Mouse (Mus musculus): ENCODE results near the gene Gm20708.

Gm20708 gene

DNA sequence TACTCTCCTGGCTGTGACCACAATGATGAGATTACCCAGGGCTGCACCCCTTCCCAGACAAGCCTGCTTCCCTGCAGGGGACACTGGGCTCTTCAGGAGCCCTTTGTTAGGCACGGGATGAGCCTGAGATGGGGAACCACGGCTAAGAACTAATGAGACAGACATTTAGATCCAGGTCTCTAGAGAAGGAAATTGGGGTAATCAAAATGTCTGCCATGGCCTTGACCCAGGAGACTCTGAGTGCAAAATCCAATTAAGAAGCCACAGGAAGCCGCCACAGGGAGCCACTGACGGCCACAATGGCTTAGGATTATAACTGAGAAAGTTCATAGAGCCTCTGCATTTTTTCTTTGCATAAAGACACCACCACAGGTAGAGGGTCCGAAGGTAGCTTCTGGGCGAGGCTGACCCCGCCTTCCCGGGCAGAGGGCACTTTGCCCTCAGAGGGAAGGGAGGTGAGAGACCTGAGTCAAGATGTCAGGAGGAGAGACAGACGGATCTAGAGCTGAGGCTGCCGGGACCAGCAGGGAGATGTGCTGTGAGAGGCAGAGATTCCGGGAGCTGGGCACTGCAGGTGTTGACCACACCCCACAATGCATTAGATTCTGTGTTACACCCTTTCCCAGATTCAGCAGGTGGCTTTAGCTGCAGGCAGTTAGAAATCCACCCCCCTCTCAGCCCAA lies 53.8 kb downstream of the Gm20708 start:
- DNase-seq (ENCODE audit: low read depth, low spot score): no peak

DNA sequence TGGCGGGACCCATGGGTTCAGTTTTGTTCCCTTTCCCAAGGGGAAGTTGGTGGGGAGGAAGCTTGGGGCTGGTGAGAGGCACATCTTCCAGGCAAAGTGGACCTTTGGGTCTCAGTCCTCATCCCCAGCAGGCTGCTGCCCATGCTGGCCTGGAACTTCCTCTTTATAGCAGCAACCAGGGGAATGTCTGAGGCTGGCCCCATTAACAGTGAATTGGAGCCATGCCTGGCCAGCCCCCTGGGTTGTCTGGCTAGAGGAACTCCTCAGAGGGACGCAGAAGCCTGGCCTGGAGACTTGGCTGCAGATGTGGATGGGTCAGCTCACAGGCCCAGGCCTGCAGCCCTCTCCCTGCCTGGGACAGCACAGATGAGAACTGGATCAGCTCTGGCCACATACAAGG lies 55.3 kb downstream of the Gm20708 start:
- no peak for DNase-seq (ENCODE audit: low read depth, low spot score)

DNA sequence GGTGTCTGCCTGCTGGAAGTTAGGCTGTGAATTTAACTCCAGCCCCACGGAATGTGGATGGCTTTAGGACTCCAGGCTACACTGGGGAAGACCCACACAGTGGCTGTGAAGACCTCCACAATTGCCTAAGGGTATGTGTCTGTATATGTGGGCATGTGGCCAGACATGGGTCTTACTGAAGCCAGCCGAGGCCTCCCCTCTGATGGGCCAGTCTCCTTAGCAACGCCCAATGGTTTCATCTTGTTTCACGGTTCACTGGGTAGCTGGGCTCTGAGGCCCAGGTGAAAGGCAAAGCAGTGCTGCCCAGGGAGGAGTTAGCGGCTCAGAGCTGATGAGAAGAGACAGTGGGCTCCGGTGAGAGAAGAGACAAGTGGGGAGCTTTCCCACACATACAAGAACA lies 56.5 kb downstream of the Gm20708 start:
- DNase-seq (ENCODE audit: low read depth, low spot score): no peak

DNA sequence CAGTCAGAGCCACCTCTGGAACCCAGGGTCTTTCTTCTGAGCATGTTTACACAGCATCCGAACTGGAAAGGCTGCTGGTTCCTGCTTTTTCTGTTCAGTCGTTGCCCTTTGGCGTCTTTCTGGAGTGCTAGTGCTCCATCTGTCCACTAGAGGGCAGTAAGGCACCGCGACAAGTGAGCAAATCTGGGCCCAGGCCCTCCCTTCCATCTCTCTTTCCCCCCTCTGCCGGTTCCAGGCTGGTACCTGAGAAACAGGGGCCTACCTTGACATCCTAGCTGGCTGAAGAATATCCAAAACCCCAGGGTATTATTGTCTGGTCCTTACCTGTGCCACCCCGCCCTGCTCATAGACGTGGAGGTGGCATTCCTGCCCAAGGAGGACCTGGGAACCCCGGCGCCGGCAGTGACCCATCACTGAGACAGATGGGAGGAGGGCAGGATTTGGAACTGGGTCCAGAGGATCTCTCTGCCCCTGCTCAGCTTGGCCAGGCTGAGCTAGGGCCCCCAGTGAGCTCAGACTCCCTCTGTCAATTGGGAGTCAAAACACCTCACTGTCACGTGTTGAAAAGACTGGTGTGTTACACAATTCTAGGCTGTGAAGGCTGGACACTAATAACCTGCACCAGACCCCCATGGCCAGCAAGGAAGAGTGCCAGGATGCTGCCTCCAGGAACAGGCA lies 61.4 kb downstream of the Gm20708 start:
- DNase-seq (ENCODE audit: low read depth, low spot score): peak; percentile 74

DNA sequence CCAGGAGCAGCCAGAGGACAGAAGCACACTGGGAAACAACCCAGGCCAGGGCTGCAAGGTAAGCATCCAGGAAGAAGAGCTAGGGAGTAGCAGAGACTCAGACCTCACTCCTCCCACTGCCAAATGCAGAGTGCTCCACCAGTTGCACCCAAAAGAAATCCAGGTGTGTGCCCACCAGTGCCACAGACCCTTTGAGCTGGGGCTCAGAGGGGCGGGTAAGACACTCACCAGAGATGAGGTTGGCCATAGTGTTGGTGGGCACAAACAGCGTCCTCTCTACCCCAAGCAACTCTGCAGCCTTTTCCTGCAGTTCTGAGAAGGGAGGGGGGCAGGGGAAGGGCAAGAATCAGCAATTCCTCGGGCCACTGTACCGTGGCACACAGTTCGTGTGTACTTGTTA lies 61.9 kb downstream of the Gm20708 start:
- DNase-seq (ENCODE audit: low read depth, low spot score): no peak

DNA sequence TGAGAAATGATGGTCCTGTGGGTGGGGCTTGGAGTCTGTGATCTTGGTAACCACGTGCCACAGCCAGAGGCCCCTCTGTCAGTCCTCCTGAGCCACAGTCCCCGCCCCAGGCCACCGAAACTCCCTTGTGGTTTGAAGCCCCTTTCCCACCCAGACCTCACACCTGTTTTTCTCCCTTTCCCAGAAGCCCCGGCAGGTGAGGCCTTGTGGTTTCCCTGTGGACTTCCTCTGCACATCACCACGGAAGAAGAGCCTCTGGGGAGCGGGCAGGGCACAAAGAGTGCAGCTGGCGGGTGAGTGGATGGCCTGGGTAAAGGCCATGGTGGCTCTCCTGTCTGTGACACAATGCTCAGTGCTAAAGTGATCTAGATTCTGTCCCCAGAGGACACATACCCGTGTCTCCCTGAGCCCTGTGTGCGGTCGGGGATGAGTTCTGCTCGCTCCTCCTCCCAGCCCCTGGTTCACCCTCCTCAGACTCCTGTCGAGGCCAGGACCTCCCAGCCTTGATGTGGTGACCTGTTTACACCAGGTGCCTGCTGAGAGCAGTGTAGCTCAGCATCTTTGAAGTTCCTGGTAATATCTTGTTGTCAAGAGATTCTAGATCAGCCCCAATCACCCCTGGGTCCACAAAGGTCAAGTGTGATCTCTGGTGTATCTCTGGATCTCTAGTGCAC lies 62.6 kb downstream of the Gm20708 start:
- no peak for DNase-seq (ENCODE audit: low read depth, low spot score)

DNA sequence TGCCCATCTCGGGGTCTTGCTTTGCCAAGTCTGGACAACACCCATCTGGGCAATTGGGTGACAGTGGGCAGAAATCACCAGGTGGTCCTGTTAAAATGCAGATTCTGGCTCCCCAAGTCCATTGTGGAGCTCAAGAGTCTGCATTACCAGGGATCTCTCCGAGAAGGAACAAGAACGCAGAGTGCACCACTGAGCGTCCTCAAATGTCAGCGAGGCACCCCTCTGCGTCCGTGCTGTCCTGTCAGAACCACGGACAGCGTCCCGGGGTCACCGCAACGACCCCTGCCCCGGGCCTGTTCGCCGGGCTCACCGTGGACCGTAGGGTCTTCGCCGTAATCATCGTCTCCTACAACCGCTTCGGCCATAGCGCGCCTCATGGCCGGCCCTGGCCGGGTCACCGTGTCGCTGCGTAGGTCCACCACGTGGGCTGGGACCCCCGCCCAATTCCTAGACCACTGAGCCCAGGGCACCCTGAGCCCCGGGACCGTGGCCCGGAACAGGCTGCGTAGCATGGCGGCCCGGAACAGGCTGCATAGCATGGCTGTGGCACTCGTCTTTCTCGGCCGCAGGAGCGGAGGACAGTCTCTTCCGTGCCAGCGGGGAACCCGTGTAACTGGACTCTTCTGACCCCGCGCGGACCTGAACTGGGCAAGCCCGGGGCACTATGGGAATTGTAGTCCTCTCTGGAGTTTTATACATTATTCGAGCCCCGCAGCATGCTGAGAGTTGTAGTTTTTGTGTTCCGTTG lies 63.6 kb downstream of the Gm20708 start, which contains the start of gene Tha1:
Gene Tha1, minus strand, starts transcription at position 621 of the 748 bp plus-strand sequence.
- DNase-seq (ENCODE audit: low read depth, low spot score): no peak

DNA sequence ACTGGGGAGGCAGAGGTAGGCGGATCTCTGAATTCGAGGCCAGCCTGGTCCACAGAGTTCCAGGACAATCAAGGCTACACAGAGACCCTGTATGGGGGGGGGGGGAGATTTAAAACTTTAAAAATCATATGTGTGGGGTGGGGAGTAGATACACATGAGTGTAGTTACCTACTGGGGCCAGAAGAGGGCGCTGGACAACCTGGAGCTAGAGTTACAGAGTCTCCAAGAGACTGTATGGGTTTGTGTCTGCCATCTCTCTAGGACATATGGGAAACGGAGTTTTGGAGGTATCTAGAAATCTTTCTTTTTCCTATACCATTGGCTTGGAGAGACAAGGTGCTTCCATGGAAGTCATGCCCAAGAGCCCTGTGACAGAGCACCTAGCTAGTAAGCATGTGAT lies 65.0 kb downstream of the Gm20708 start:
- DNase-seq (ENCODE audit: low read depth, low spot score): no peak

DNA sequence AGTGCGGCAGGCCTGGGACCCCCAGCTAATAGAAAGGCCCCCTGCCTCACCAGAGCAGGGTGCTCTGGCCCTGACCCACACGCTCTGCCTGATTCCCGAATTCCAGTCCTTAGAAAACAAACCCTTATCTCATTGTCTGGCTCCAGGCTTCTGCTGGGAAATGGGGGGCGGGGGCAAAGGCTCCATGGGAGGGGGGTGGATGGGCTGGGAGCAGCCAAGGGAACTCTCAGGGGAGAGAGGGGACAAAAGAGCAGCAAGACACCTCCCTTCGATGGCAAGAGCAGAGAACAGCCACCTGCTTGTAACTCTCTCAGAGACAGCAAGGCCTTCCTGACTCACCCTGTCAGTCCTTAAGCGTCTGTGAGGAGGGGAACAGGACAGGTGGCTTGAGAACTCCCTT lies 66.2 kb downstream of the Gm20708 start:
- DNase-seq (ENCODE audit: low read depth, low spot score): no peak

DNA sequence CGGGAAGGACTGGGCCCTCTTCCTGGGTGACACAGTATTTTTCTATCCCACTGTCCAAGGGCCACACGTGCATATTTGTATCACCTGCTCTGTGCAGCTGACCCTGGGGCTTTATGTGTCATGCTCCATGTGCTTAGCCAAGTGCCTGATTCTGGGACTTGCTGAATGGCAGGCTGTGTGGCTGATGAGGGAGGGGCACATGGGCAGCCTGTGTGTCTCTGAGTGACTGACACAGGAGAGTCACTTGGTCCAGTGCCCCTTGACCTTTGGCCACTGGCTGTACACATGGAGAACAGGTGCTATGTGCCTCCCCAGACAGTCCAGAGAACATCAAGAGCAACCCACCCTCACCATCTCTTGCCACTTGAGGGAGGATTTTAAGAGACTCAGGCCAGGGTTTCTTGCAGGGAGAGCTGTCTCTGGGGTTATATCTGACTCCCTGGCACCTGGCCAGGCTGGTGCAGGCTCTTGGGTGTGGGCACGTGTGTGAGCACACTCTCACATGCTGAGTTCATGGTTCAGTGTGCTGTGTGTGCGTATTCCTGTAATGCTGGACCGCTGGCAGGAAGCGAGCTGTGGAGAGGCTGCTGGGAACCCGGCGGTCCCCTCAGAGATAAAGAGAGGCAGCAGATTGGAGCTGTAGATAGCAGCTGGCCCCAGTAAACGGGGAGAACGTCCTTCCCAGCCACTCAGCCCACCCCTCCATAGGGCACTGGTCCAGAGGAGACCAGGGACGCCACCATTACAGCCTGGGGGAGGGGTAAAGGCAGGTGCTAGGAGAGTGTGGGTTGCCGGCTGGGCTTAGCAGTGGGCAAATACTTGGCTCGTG lies 68.7 kb downstream of the Gm20708 start:
- DNase-seq (ENCODE audit: low read depth, low spot score): no peak

DNA sequence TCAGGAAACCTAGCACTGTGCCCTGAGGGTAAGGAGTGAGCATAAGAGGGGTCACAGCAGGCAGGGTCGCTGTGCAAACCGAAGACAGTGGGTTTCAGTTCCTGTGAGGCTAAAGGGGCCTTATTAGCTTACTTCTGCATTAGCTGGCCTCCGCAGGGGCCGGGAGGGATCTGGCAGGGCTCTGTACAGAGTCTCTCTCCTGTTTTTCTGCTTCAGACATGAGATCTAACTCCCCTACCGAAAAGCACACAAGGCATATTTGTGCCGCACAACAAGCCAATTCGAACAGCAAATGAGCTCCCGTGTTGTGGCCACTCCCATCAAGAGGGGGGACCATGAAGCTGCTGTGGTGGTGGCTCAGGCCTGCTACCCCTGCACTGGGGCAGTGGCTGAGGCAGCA lies 69.4 kb downstream of the Gm20708 start:
- DNase-seq (ENCODE audit: low read depth, low spot score): no peak

DNA sequence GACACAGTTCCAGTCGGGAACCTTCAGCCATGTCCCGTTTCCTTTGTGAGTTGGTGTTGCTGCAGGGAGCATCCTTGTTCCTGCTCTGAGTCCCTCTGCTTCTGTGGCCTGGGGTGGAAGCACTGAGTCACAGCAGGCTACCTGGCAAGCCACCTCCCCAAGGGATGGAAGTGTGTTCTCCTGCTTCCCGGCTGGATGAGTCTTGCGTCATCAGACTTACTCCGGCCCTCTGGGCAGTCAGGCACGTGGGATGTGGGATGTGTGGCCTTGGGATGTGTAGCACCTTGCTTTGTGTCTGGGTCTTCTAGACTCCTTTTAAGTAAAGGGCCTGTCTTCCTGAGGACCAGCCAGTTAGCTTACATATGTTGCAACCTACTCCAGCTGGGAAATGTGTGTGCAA lies 70.2 kb downstream of the Gm20708 start:
- DNase-seq (ENCODE audit: low read depth, low spot score): no peak

DNA sequence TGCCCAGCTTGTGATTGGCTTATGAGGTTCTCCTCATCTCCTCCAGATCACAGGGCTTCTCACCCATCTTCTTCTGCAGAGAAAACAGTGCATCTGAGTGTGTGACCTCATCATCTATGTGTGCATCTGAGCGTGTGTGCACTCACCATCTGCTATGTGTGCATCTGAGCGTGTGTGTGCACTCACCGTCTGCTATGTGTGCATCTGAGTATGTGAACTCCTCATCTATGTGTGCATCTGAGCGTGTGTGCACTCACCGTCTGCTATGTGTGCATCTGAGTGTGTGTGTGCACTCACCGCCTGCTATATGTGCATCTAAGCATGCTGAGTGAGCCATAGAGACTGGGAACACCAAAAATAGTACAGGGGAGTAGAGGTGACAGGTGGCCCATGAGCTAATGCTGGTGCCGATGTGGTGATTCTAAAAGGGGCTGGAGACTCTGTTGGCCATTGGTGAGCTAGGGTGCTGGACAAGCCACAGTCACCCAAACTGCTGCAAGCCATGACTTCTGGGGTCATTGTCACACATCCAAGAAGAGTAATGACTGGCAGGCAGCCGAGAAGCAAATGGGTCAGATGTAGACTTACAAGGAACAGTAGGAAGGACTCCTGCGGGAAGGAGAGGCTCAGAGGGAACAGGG lies 71.0 kb downstream of the Gm20708 start:
- no peak for DNase-seq (ENCODE audit: low read depth, low spot score)

DNA sequence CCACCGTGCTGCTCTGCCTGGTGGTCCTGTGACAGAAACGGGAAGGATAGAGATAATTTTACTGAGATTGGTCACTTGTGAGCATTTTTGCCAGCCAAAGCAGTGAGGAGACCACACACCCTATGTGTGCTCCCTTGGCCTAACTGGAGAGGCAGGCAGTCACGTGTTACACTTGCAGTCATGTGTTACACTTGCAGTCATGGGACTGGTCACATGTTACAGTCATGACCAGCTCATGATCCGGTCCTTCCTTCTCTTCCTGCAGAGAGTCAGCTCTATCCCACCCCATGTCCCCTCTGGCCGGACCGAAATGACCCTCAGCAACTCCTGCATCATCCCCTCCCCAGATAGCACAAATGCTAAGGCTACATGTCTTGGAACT lies 71.5 kb downstream of the Gm20708 start:
- DNase-seq (ENCODE audit: low read depth, low spot score): no peak

DNA sequence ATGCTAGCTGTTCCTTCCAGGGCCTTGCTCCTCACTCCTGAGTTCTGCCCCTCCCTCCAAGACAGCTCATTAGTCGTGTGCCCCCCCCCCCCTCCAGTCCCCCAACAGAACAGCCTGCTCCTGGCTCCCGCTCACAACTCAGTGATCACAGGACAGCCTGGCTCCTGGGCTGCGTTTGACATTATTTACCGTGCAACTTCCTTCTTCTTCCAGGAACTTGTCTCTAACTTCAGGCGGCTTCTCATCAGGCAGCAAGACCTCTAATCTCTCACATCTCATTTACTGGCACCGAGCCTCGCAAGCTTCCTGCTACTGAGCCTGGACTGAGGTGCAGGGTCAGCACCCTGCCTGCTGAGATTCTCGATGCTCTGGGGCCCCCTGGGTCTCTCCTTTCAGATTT lies 72.3 kb downstream of the Gm20708 start:
- DNase-seq (ENCODE audit: low read depth, low spot score): no peak

DNA sequence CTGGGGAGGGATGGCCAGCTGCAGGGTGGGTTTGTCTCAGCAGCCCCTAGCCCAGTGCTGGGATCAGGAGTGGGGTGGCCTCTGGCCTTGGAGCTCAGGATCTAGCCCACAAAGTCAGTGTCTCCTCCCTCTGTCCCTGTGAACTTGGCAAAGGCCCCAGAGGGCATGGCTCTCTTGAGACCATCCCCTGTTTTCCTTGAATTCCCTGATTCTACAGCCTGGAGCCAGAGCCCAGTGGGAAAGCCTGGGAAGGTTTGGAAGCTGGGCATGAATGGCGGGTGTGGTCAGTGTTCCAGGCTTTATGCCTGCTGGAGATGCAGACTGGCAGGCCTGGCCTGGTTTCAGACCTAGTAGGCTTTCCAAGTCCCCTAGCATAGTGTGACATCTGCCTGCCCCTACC lies 72.7 kb downstream of the Gm20708 start:
- no peak for DNase-seq (ENCODE audit: low read depth, low spot score)

DNA sequence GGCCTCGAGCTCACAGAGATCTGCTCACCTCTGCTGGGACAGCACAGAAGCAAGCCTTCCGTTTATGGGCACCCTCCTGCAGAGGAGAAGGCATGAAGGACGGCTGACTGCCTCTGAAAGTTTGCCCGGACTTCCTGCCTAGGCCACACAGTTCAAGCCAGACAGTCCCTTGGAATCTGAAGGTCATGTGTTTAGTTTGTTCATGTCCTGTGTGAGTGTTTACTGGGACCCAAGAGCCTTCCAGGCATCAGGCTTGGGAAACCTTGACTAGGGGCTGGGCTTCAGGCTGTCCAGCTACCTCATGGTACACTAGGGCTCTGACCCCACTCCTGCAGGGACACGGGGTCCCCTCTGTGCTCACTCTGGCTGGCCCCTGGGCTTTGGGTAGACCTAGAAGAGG lies 76.5 kb downstream of the Gm20708 start:
- DNase-seq (ENCODE audit: low read depth, low spot score): no peak

DNA sequence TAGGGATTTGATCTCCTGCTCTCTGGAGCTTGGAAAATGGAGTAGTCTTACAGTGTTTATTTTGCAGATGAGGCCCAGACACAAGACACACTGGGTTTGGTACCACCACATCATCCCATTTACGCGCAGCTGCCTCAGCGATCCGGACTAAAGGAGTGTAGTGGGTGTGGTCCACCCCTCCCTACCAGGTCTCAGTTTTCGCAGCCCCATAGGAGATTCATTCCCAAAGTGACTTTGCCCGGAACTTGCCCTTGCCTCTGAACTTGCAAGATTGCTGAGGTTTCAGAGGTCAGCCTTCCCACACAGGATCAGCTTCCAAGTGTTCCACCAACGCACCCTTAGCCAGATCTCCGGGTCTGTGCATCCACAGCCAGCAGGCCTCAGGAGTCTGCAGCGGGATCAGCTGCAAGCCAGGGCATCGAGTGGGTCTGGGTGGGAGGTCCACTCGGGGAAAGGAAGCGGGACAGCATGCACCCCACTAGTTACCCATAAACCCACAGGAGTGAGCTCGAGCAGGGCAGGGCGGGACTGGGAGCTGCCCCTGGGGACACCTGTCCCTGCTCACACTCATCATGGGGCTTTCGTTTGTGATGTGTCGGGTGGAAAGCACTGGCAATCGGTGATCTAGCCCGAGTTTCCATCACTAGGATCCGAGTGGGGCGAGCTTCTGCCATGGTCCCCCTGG lies 78.8 kb downstream of the Gm20708 start:
- peak; percentile 65 for DNase-seq (ENCODE audit: low read depth, low spot score)

DNA sequence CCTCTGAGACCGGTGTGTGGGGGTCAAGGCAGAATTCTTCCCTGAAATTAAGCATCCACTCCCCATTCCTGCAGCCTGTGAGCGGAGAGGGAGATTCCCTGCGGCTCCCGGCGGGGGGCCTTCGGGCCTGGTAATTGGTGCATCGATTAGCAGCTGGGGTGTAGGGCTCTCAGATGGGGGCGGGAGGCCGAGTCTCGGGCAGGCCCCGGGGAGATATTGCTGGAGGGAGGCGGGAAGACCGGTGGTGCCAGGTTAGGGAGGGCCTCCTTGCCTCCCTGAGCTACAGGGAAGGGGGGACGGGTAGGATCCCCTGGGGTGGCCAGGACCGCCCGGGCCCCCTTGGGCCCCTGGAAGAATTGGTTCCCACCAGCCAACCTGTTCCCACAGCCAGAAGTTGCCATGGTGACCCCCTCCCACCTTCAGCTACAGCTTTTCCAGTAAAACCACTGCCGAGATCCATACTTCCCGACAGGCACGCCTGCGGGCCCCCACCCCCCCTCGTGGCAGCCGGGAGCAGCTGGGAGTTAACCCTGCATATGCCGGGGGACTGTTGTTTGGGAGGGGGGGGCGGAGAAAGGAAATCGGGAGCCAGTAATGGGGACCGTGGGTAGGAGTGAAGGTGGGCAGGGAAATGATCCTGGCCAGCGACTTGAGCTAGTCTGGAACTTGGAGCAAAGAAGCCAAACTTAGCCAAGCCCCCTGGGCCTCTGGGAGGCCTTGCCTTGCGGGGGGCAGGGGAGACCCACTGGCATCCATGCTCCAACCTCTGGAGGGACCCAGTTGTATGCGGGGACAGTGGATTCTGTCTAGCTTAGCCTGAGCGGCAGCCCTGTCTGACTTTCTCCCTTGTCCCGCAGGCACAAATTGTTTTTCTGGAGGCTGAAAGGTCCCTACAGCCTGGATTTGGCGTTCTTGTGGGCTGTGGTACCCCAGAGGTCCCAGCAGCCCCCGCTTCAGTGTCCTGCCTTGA lies 79.7 kb downstream of the Gm20708 start:
- peak; percentile 70 for DNase-seq (ENCODE audit: low read depth, low spot score)
